Mouse (Mus musculus) testis, postnatal 14 days (tissue): ENCODE measurements around the gene Acad12.
"Not testable (repeated sequence)": the region's sequence is repeated elsewhere in the genome, so short reads cannot be mapped to it uniquely, and the experiment has no call there.

ENCODE experiments used
- DNase-seq: peaks from one replicate; pipeline ENCODE4 v3.0.0; 2021; ENCODE audit warnings: low spot score

The Acad12 gene

DNA sequence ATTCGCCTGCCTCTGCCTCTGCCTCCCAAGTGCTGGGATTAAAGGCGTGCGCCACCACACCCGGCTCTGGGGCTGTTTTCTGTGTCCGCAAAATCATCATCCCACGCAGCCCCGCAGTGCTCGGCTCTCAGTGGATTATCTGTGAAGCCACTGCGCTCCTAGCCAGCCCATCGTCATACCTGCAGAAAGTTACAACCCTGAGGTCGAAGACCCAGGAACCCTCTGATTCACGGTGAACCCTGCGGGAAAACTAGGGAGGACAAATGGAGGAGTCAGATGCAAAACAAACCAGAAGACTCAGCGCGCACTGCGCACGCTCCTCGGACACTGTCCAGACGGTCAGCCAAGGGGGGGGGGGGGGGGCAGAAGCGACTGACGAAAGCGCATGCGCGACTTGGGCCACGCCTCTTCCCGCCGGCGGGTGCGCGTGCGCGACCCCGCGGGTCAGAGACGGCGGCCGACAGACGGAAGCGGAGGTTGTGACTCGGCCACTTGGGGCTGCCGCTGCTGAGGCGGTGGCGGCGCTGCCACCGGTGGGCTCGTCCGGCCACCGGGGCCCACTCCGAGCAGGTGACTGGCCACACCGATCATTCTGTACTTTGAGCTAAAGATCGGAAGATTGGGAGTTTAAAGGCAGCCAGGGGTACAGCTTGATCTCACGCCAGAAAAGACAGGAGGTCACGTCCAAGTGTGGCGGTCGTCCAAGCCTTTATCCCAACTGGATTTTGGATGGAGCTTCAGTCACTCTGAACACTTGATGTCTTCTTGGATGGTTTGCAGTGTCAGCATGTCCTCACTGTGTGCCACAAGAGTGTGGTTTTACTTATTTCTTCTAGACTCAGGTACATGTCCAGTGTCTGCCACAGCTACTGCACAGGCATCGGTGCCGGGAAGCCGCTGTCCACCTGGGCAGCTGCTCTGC is at the start of gene Acad12:
Acad12 (minus strand) TSS at position 347 of the 922 bp plus-strand sequence.
- DNase-seq = peak; percentile 79

GRCm38 (mm10) chr5:121668411-121668810 is 49.7 kb upstream of the Acad12 start:
- no peak for DNase-seq

DNA sequence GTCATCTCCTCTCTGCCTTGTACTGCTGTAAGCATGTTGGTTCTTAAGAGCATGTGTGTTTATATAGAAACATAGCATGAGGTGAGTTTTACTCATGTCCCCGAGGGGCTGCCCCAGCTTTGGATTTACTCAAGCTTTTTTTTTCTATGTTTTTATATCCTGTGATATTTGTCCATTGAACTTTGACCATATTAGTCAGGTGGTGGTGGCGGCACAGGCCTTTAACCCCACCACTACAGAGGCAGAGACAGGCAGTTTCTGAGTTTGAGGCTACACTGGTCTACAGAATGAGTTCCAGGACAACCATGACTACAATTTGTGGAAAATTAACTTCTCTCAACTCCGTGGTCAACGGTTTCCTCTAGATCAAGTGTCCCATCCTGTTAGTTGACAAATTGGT is 48.3 kb upstream of the Acad12 start:
- DNase-seq = no peak

- DNase-seq = no peak
Observed at GRCm38 (mm10) chr5:121664971-121665370, 46.2 kb upstream of the Acad12 start.

GRCm38 (mm10) chr5:121664078-121664477 is 45.3 kb upstream of the Acad12 start:
- DNase-seq = no peak

GRCm38 (mm10) chr5:121663456-121663855 is 44.7 kb upstream of the Acad12 start:
- DNase-seq = no peak

- no peak for DNase-seq
Observed at GRCm38 (mm10) chr5:121661494-121661893, 42.8 kb upstream of the Acad12 start.

DNA sequence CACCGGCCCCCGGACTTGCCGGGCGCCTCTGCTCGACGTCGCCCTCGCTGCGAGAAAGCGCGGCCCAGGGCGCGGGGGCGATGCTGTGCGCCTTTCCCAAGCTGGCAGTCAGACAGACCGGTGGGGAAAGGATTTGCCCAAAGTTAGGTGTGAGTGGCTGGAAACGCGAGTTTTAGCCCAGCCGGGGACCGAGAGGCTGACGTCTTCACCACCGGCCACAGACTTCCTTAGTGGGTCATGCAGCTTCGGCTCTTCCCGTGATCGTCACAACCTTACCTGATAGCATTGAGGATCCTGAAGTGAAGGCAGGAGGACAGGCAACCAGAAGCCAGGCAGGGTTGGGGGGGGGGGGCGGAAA is 42.1 kb upstream of the Acad12 start:
- DNase-seq = no peak

GRCm38 (mm10) chr5:121660059-121660896 is 41.5 kb upstream of the Acad12 start, which contains the start of the genes Acad10 and Brap:
TSS of gene Acad10 (minus strand) at chr5:121660514.
TSS of gene Brap (plus strand) at chr5:121660563.
- DNase-seq = peak; percentile 96

- not testable (repeated sequence) for DNase-seq
Observed at GRCm38 (mm10) chr5:121657656-121658055, 38.9 kb upstream of the Acad12 start.

GRCm38 (mm10) chr5:121656866-121657265 is 38.1 kb upstream of the Acad12 start:
- DNase-seq = not testable (repeated sequence)

DNA sequence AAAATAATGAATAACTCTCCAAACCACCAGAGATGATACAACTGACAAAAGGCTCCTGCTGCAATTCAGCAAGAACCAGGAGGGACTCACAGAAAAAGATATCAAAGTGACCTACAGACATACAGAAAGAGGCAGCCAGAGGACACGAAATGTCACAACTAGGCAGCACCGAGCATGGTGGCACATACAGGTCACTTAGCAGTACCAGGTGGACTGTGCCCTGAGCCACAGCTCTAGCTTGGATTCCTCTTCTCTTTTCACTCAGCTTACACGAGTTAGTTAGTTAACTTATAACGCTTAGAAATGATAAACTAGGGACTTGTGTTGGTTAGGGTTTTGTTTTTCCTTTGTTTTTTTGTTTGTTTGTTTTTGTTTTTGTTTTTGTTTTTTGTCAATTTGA is 35.8 kb upstream of the Acad12 start:
- DNase-seq = no peak

GRCm38 (mm10) chr5:121649134-121649533 is 30.4 kb upstream of the Acad12 start:
- no peak for DNase-seq

DNA sequence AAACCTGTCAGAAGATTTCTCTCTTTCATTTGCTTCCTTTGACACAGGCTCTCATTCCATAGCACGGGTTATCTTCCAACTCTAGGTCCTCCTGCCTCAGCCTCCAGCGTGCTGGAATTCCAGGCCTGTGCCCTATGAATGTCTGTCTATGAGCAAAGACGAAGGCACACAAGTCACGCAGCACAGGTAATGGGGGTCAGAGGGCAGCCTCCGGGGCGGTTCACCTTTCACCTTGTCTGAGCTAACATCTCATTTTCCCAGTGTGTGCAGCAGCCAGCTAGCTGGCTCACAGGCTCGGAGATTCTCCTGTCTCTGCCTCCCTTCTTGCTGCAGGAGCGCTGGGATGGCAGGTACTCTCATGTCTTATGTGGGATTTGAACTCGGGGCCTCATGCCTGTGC is 20.9 kb upstream of the Acad12 start:
- DNase-seq = no peak

- no peak for DNase-seq
Observed at GRCm38 (mm10) chr5:121637296-121637695, 18.6 kb upstream of the Acad12 start.

GRCm38 (mm10) chr5:121634668-121635067 is 15.9 kb upstream of the Acad12 start:
- DNase-seq = no peak

DNA sequence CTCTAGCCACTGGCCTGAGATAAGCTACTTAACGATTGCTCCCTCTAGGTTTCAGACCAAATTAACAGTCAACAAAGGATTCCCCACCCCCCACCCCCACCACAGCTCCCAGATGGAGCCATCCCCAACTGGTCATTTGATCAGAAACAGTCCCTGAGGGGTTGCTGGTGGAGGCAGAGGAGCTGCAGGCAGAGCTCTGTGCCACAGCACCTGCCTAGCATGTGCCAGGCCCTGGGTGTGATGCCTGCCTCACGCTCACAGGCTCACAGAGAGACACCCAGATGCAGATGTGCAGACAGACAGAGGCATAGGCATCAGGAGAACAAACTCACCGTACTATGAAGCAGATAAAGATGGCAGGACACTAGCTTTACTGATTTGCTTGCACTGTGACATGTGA is 14.1 kb upstream of the Acad12 start:
- no peak for DNase-seq

DNA sequence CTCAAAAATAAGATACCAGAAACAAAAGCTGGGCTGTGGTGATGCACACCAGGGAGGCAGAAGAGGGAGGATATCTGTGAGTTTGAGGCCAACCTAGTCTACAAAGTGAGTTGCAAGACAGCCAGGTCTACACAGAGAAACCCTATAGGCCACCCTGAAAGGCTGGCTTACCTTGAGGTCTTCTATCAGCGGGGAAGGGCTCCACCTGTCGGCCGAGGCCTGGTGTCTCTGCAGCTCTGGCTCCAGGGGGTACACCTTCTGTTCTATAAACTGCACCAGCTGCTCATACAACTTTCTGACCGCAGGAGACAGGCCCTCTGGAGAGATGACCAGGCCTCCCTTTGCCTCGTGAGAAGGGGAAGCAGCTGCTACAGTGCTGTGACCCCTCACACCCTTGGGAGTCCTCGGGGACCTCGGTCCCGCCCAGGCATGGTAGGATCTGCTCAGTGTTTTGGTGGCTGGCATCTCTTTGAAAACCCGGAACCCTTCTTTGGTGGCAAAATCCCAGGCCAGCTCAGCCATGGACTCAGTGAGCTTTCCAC is 12.4 kb upstream of the Acad12 start:
- not testable (repeated sequence) for DNase-seq

DNA sequence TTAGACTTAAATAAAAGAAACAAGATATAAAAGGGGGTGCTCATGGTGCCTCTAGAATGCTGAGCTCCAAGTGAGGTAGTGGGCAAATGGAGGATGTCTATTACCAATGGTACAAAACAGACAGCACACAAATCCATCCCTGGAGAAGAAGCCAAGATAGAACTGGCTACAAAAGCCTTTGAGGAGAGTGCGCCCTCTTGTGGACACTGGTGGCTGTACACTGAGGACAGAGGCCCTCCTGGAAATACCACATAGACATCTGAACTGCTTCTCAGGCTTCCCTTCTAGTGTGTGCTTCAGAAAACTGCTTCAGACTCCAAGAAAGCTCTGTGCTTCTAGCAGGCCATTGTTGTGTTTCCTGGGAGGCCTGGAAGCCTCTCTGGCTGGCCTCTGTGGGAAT is 9.1 kb upstream of the Acad12 start:
- DNase-seq = peak; percentile 47

GRCm38 (mm10) chr5:121623241-121623640 is 4.5 kb upstream of the Acad12 start:
- no peak for DNase-seq

GRCm38 (mm10) chr5:121621102-121621501 is 2.4 kb upstream of the Acad12 start:
- no peak for DNase-seq

GRCm38 (mm10) chr5:121614921-121615320 is 3.8 kb downstream of the Acad12 start:
- not testable (repeated sequence) for DNase-seq

DNA sequence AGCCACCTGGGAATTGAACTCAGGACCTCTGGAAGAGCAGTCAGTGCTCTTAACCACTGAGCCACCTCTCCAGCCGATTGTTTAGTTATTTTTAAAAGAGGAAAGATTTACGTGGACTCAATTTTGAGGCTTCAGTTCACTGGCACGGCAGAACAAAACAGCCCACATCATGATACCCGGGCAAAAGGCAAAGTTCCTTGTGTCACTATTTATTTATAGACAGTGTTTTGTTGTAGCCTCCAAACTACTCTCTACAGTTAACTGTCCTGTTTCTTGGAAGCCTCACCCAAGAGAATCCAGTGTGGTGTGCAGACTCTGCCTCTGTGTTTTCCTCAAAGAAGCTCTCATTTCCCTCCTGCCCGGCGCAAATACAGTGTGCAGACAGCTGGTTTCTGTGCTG is 6.7 kb downstream of the Acad12 start:
- no peak for DNase-seq
